Mouse (Mus musculus) cerebellum, adult (tissue): ENCODE data around the gene Pom121l2.

Experiments
- ATAC-seq: cut with Nextera tagmentation; 2 replicates; pipeline ENCODE4 v1.9.2; 2017; ENCODE audit warnings: mild to moderate bottlenecking, moderate library complexity, mixed read lengths; ENCODE audit not compliant: insufficient number of reproducible peaks, low FRiP score, low TSS enrichment

Gene Pom121l2

DNA sequence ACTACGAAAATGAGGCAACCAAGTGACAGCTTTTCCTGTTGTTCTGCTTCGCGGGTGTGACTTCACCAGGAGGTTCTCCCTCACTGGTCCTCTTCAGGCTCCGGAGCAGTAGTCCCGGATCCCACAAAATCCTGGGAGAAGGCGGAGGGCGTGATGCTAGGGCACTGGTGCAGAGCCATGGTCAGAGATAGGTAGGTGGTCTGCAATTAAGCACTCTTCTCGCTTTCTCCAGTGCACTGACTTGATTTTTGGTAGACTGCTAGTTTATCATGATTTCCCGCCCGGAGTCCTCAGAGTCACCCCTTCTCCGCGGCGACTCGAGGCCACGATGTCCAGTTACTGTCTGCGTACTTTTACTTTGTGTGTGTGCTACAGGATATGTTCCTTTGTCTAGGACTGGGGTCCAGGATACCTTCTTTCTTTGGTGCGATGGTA is 33.4 kb downstream of the Pom121l2 start:
- ATAC-seq: no peak

GRCm38 (mm10) chr13:22015479-22016450 is 34.8 kb downstream of the Pom121l2 start:
- ATAC-seq: no peak

- ATAC-seq: no peak
These were observed 39.2 kb downstream of the Pom121l2 start for GRCm38 (mm10) chr13:22019934-22020835.

DNA sequence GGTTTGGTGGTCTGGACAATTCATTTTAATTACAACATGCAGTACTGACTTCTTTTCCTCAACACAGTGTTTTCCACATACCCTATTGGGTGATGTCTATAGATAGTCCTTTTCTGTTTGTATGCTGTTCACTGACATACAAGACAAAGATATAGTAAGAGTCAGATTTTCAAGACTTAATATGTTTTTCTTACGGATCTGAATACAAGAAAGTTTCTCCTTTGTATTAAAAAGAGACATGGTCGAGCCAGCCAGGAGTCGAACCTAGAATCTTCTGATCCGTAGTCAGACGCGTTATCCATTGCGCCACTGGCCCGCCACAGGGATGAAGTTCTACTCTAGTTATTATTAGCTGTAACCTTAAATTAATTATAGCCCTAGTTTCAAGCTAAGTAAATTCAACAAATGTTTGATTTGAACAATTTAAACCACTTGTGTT is 39.9 kb downstream of the Pom121l2 start:
- no peak for ATAC-seq

- ATAC-seq: no peak
These were observed 40.6 kb downstream of the Pom121l2 start for GRCm38 (mm10) chr13:22021581-22021980.

- no peak for ATAC-seq
These were observed 41.2 kb downstream of the Pom121l2 start for GRCm38 (mm10) chr13:22022241-22022640.

- ATAC-seq: no peak
These were observed 45.4 kb downstream of the Pom121l2 start for GRCm38 (mm10) chr13:22026058-22027031.

DNA sequence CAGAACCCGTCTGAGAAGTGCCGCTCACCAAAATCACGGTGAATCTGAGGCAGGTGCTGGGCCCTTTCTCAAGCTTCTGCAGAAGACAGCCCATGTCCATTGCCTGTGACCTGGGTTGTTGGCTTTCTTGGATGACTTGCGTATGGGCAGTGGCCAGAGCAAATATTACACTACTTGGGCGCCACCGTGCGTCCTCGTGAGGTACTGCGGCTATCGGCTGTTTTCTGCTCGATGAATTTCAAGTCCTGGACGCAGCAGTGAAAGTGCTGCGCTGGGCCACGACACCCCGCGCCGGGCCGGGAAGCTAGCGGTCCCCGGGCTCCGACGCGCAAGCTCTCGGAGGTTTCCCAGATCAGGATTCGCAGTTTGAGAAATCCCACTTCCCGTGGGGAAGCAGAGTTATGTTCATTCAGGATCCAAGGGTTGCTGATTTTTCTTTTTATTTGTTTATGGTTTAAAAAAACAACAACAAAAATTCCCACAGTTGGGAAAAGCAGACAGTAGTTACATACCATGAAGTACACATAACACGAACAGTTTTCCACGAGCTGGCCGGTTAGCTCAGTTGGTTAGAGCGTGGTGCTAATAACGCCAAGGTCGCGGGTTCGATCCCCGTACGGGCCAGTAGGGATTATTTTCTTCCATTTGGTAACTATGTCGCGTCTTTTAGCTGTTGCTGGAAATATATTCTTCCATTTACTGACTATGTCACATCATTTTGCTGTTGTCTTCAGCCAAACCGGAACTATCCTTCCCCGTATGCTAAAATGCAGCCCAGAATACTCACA is 47.9 kb downstream of the Pom121l2 start:
- peak; percentile 88 for ATAC-seq

DNA sequence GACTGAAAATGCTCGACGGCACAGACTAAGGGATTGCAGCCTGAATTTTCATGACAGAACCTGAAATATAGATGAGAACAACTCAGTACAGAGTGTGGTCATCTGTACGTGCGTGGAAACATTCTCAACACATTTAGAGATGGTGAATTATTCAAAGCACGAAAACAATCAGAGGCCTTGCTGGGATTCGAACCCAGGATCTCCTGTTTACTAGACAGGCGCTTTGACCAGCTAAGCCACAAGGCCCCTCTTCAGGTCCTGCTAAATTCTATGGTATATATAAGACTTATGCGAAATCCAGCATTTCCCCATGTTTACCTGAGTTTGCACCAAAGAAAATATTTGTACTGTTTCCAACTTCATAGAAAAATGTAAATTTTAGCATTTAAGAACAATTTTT is 48.9 kb downstream of the Pom121l2 start:
- ATAC-seq: no peak

DNA sequence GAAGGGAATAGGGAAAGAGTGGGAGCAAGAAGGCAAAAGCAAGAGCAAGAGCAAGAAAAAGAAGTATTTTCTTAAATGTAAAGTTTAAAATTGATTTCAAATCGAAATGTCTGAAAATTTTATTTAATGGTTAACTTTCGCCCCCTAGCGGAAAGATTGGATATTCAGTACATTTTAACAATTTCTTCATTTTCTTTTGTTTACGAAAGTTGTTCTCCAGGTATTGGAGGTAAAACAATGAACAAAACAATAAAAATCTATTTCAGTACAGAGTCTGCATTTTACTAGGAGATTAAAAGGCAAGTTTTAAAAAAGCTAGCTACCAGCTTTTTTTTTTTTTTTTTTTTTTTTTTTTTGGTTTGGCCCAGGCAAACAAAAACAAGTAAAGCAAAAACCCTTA is 49.5 kb downstream of the Pom121l2 start:
- no peak for ATAC-seq

DNA sequence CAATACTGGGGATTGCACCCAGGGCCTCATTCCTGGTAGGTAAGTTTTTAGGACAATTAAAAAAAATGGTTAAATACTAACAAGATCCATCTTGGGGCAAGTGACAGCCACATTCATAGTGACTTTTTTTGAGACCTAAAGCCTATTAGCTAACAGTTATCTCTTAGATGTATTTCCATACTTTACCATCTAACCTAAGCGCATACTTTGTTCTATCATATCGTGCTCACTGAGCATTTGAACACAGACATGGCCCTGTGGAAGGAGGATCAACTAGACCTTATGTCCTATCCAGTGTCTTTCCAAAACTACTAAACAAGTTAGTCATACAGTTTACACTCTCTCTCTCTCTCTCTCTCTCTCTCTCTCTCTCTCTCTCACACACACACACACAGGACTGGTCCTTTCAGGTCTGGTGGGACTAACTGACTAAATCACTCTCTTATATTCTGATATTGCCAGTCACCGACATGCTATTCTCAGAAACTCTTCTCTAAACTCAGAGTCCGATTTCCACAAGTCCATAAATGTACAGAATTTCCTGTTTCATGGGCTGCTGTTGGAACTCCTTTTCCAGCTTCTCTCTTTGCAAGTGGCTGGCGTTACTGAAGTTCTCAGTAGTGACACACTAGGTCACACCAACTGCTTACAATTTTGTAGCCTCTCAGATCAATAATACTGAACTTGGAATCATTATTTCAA is 52.9 kb downstream of the Pom121l2 start:
- ATAC-seq: no peak

GRCm38 (mm10) chr13:22034443-22035266 is 53.7 kb downstream of the Pom121l2 start:
- no peak for ATAC-seq

DNA sequence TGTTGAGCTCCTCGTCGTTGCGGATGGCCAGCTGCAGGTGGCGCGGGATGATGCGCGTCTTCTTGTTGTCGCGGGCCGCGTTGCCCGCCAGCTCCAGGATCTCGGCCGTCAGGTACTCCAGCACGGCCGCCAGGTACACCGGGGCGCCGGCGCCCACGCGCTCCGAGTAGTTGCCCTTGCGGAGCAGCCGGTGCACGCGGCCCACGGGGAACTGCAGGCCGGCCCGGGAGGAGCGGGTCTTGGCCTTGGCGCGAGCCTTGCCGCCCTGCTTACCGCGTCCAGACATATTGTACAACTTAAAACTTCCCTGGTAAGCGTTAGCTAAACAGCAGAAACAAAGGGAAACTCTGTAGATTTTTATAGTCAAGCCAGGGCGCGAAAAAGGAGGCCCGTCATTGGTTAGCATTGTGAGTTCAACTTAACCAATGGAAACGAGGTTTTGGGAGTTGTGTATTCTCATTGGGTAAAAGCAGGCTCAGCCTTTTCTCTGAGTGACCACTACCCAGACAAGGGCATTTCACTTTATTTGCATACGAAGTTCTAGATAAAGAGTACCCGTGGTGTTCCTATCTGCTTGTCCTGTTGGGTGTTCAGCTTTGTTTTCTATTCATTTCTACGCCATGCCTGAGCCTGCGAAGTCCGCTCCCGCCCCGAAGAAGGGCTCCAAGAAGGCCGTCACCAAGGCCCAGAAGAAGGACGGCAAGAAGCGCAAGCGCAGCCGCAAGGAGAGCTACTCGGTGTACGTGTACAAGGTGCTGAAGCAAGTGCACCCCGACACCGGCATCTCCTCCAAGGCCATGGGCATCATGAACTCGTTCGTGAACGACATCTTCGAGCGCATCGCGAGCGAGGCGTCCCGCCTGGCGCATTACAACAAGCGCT is 54.5 kb downstream of the Pom121l2 start, which contains the start of the genes Hist1h2ah and Hist1h2bk:
Gene Hist1h2ah (minus strand): TSS at position 302 of the 882 bp plus-strand sequence.
Gene Hist1h2bk (plus strand): TSS at position 604 of the 882 bp plus-strand sequence.
- peak; percentile 100 for ATAC-seq

GRCm38 (mm10) chr13:22036149-22036956 is 55.4 kb downstream of the Pom121l2 start:
- ATAC-seq: no peak

- no peak for ATAC-seq
These were observed 56.0 kb downstream of the Pom121l2 start for GRCm38 (mm10) chr13:22036986-22037385.

- no peak for ATAC-seq
These were observed 56.4 kb downstream of the Pom121l2 start for GRCm38 (mm10) chr13:22037415-22037814.
